Mouse (Mus musculus) CH12.LX (cell line): Measurements from ENCODE around the gene Ifi35.

Source experiments
- MAX ChIP-seq: IDR thresholded peaks from 2 replicates; pipeline ENCODE4 v1.6.1; 2011; ENCODE audit warnings: low read length, improper control_type of control experiment
- POLR2A ChIP-seq: IDR thresholded peaks from 2 replicates; pipeline ENCODE4 v1.6.1; 2011; ENCODE audit warnings: low read depth, mild to moderate bottlenecking, improper control_type of control experiment, low read length

- TF ChIP-seq MAX (no peak), POLR2A (no peak)
Measured at GRCm38 (mm10) chr11:101419610-101420009, 28.6 kb upstream of the Ifi35 start.
